Mouse (Mus musculus) liver, postnatal 0 days (tissue): ENCODE data around the gene Pfdn6. TPM values are rescaled to one million over a fixed set of nuclear protein-coding genes. Genes with fewer than 3 reads are reported as not detected.
A peak's percentile ranks its signal among the peaks of the same experiment; 100 is the strongest.

Experiments used
- ATAC-seq: fragments of 200-750 bp; cut with Nextera tagmentation; 2 replicates; pipeline ENCODE4 v1.8.0; 2017; ENCODE audit warnings: mild to moderate bottlenecking, moderate library complexity
- DNase-seq: peaks from one replicate; pipeline ENCODE4 v3.0.0-alpha.2; 2016
- H3K27ac ChIP-seq: fragments of 300-500 bp; sonication (generic); 2 replicates; pipeline ENCODE4 v1.5.1; 2014; ENCODE audit warnings: antibody characterized with exemption, moderate library complexity, mild to moderate bottlenecking, low read depth
- H3K27me3 ChIP-seq: fragments of 300-500 bp; sonication (generic); 2 replicates; pipeline ENCODE4 v1.6.1; 2014; ENCODE audit warnings: low read length, control low read depth, mixed read lengths; ENCODE audit not compliant: insufficient read depth
- H3K36me3 ChIP-seq: fragments of 300-500 bp; sonication (generic); replicated peaks from 2 replicates; pipeline ENCODE4 v1.6.1; 2014; ENCODE audit warnings: mild to moderate bottlenecking, control low read depth, low read length, moderate library complexity, mixed read lengths; ENCODE audit not compliant: insufficient read depth
- H3K4me1 ChIP-seq: fragments of 300-500 bp; sonication (generic); 2 replicates; pipeline ENCODE4 v1.6.1; 2014; ENCODE audit warnings: antibody characterized with exemption, mild to moderate bottlenecking, control low read depth; ENCODE audit not compliant: insufficient read depth
- H3K4me2 ChIP-seq: fragments of 300-500 bp; sonication (generic); 2 replicates; pipeline ENCODE4 v1.6.1; 2014; ENCODE audit warnings: low read depth, mild to moderate bottlenecking, low read length, moderate library complexity, mixed read lengths
- H3K4me3 ChIP-seq: fragments of 300-500 bp; sonication (generic); 2 replicates; pipeline ENCODE4 v1.5.1; 2014; ENCODE audit warnings: low read depth, low read length
- H3K9ac ChIP-seq: fragments of 300-500 bp; sonication (generic); replicated peaks from 2 replicates; pipeline ENCODE4 v1.6.1; 2014; ENCODE audit warnings: mild to moderate bottlenecking, moderate library complexity
- H3K9me3 ChIP-seq: fragments of 300-500 bp; sonication (generic); 2 replicates; pipeline ENCODE4 v1.6.1; 2016; ENCODE audit warnings: mild to moderate bottlenecking, control low read depth, low read length, mixed read lengths
- CTCF ChIP-seq: sonication (generic); IDR thresholded peaks from 2 replicates; pipeline ENCODE4 v1.5.1; 2016; ENCODE audit warnings: antibody characterized with exemption, low read depth
- EP300 ChIP-seq: IDR thresholded peaks from 2 replicates; pipeline ENCODE4 v1.6.1; 2016; ENCODE audit warnings: antibody characterized with exemption, low read depth, mild to moderate bottlenecking
- WGBS: fragments of 180-500 bp; shearing (Covaris S2); extraction: QIAGEN DNeasy Blood & Tissue Kit; methylation state at CpG from one replicate; pipeline ENCODE4 v1.1.7; 2014; ENCODE audit not compliant: insufficient replicate concordance; 5-methylcytosine and 5-hydroxymethylcytosine counted together
- polyA plus RNA-seq: library from polyadenylated mRNA; unstranded; fragments of >200 nt; fragmentation: Nextera tagmentation; extraction: Ambion mirVana; gene quantifications from 2 replicates; pipeline ENCODE4 v1.2.1, GENCODE M21; 2015

Pfdn6 gene
- polyA plus RNA-seq, 1 experiment from 2014 or later = 85.5 TPM

- no peak; the same call in 1 of the 2 replicates for ATAC-seq
- Histone ChIP-seq H3K9ac (no peak overlapping the region), H3K36me3 (peaks cover 20% of the 10 kb centered on the region), H3K27ac (peak overlapping the region; percentile 45; the same call in 1 of the 2 replicates), H3K9me3 (no peaks in the 10 kb centered on the region), H3K4me3 (no peak overlapping the region), H3K4me2 (no peak overlapping the region), H3K4me1 (peaks cover 34% of the 10 kb centered on the region), H3K27me3 (no peaks in the 10 kb centered on the region)
- 82% methylated on average over 22 of the region's 22 CpGs for WGBS
- no peak for TF ChIP-seq EP300
- DNase-seq = no peak
Observed at GRCm38 (mm10) chr17:33948090-33948904, 8.2 kb upstream of the Pfdn6 start.

- peaks cover 14% of the 10 kb centered on the region; the same call in 1 of the 2 replicates for H3K36me3 ChIP-seq
- H3K4me1 ChIP-seq = peaks cover 30% of the 10 kb centered on the region
- 0 out of 2 replicates have a peak overlapping the region, but pooled peaks have one; percentile 2 for H3K4me2 ChIP-seq
- TF ChIP-seq EP300 (no peak), CTCF (no peak)
- H3K27ac ChIP-seq = peak overlapping the region; percentile 45; the same call in 1 of the 2 replicates
- H3K4me3 ChIP-seq = no peak overlapping the region
- H3K9ac ChIP-seq = no peak overlapping the region
- DNase-seq (no peak), ATAC-seq (no peak)
- H3K9me3 ChIP-seq = no peaks in the 10 kb centered on the region
- 60% methylated on average over 10 of the region's 10 CpGs for WGBS
- H3K27me3 ChIP-seq = no peaks in the 10 kb centered on the region
Observed at GRCm38 (mm10) chr17:33947430-33948089, 7.4 kb upstream of the Pfdn6 start.

GRCm38 (mm10) chr17:33943454-33943853 lies 3.3 kb upstream of the Pfdn6 start:
- Histone ChIP-seq H3K27ac (no peak overlapping the region), H3K4me3 (no peak overlapping the region), H3K27me3 (no peaks in the 10 kb centered on the region), H3K9ac (no peak overlapping the region), H3K9me3 (no peaks in the 10 kb centered on the region), H3K4me2 (no peak overlapping the region), H3K4me1 (peaks cover 30% of the 10 kb centered on the region), H3K36me3 (peaks cover 9% of the 10 kb centered on the region)
- TF ChIP-seq CTCF (no peak), EP300 (no peak)
- no peak for ATAC-seq
- WGBS = 87% methylated on average over 15 of the region's 15 CpGs
- no peak for DNase-seq

- no peaks in the 10 kb centered on the region for H3K27me3 ChIP-seq
- 38% methylated on average over 19 of the region's 19 CpGs for WGBS
- H3K4me1 ChIP-seq = peaks cover 21% of the 10 kb centered on the region
- H3K4me2 ChIP-seq = peak overlapping the region; percentile 96
- H3K27ac ChIP-seq = no peak overlapping the region
- DNase-seq = no peak
- ATAC-seq = no peak
- no peak for TF ChIP-seq EP300
- TF ChIP-seq CTCF = no peak
- peaks cover 14% of the 10 kb centered on the region for H3K36me3 ChIP-seq
- H3K4me3 ChIP-seq = peak overlapping the region; percentile 84
- H3K9ac ChIP-seq = peak overlapping the region; percentile 79
- H3K9me3 ChIP-seq = no peaks in the 10 kb centered on the region
Observed at GRCm38 (mm10) chr17:33941381-33941780, 1.2 kb upstream of the Pfdn6 start.

GRCm38 (mm10) chr17:33940981-33941380 lies 838 bp upstream of the Pfdn6 start:
- no peaks in the 10 kb centered on the region for H3K27me3 ChIP-seq
- H3K4me3 ChIP-seq = peak overlapping the region; percentile 84
- peak overlapping the region; percentile 79 for H3K9ac ChIP-seq
- H3K4me2 ChIP-seq = peak overlapping the region; percentile 96
- TF ChIP-seq EP300 = no peak
- TF ChIP-seq CTCF = no peak
- H3K9me3 ChIP-seq = no peaks in the 10 kb centered on the region
- H3K4me1 ChIP-seq = peaks cover 21% of the 10 kb centered on the region
- DNase-seq = peak; percentile 64
- H3K27ac ChIP-seq = 0 out of 2 replicates have a peak overlapping the region, but pooled peaks have one; percentile 70
- under 1% methylated on average over 26 of the region's 26 CpGs for WGBS
- 0 out of 2 replicates have a peak, but pooled peaks have one; percentile 1 for ATAC-seq
- H3K36me3 ChIP-seq = peaks cover 16% of the 10 kb centered on the region

- H3K36me3 ChIP-seq = peaks cover 18% of the 10 kb centered on the region
- no peaks in the 10 kb centered on the region for H3K27me3 ChIP-seq
- DNase-seq = no peak
- H3K27ac ChIP-seq = 0 out of 2 replicates have a peak overlapping the region, but pooled peaks have one; percentile 11
- no peak overlapping the region; the same call in 1 of the 2 replicates for H3K4me3 ChIP-seq
- no peak for ATAC-seq
- H3K9me3 ChIP-seq = no peaks in the 10 kb centered on the region
- WGBS = 58% methylated on average over 11 of the region's 11 CpGs
- TF ChIP-seq EP300 (no peak), CTCF (no peak)
- peak overlapping the region; percentile 79 for H3K9ac ChIP-seq
- peaks cover 21% of the 10 kb centered on the region for H3K4me1 ChIP-seq
- peak overlapping the region; percentile 96 for H3K4me2 ChIP-seq
Observed at GRCm38 (mm10) chr17:33938783-33939182, 1.4 kb downstream of the Pfdn6 start.
